Mouse (Mus musculus) liver, adult 2 months (tissue): Measurements from ENCODE around the gene Dedd2. TPM values are rescaled to one million over a fixed set of nuclear protein-coding genes. Genes with fewer than 3 reads are reported as not detected.

Experiments
- DNase-seq: peaks from one replicate; pipeline ENCODE4 v3.0.0-alpha.2; 2011; ENCODE audit warnings: low read depth, low spot score; ENCODE audit errors: extremely low read depth
- H3K27ac ChIP-seq: fragments of 200-500 bp; replicated peaks from 2 replicates; pipeline ENCODE4 v1.5.1; 2012; ENCODE audit warnings: low read depth, mild to moderate bottlenecking, control low read depth, inconsistent platforms, low read length; ENCODE audit not compliant: insufficient read depth
- H3K27me3 ChIP-seq: fragments of 200-500 bp; 2 replicates; pipeline ENCODE4 v1.6.1; 2012; ENCODE audit warnings: mild to moderate bottlenecking, moderate library complexity, low read length, inconsistent platforms; ENCODE audit not compliant: control insufficient read depth, insufficient read depth
- H3K36me3 ChIP-seq: fragments of 200-500 bp; 2 replicates; pipeline ENCODE4 v1.6.1; 2012; ENCODE audit warnings: low read length, inconsistent platforms; ENCODE audit not compliant: control insufficient read depth, insufficient read depth
- H3K4me1 ChIP-seq: fragments of 200-500 bp; 2 replicates; pipeline ENCODE4 v1.6.1; 2011; ENCODE audit warnings: low read length; ENCODE audit not compliant: control insufficient read depth, insufficient read depth
- H3K4me3 ChIP-seq: fragments of 200-500 bp; 2 replicates; pipeline ENCODE4 v1.5.1; 2011; ENCODE audit warnings: low read depth, mild to moderate bottlenecking, control low read depth, low read length, moderate library complexity; ENCODE audit not compliant: insufficient read depth
- H3K79me2 ChIP-seq: fragments of 200-500 bp; 2 replicates; pipeline ENCODE4 v1.6.1; 2012; ENCODE audit warnings: inconsistent platforms, mild to moderate bottlenecking, low read length, moderate library complexity; ENCODE audit not compliant: control insufficient read depth, insufficient read depth
- H3K9ac ChIP-seq: fragments of 200-500 bp; 2 replicates; pipeline ENCODE4 v1.6.1; 2012; ENCODE audit warnings: low read depth, mild to moderate bottlenecking, control low read depth, inconsistent platforms, low read length
- CTCF ChIP-seq: fragments of 200-500 bp; IDR thresholded peaks from 2 replicates; pipeline ENCODE4 v1.5.1; 2011; ENCODE audit warnings: low read depth, low read length, control low read depth
- POLR2A ChIP-seq: fragments of 200-500 bp; IDR thresholded peaks from 2 replicates; pipeline ENCODE4 v1.6.1; 2011; ENCODE audit warnings: low read length, control low read depth; ENCODE audit not compliant: insufficient read depth; ENCODE audit errors: extremely low read depth
- WGBS: fragments of 180-500 bp; shearing (Covaris S2); methylation state at CpG from one replicate; pipeline ENCODE4 v1.1.7; 2018; 5-methylcytosine and 5-hydroxymethylcytosine counted together
- polyA plus RNA-seq: library from polyadenylated mRNA; depleted of rRNA; stranded (reverse); fragments of >200 nt; gene quantifications from 2 replicates; pipeline ENCODE4 v1.2.3, GENCODE M21; 2012
- total RNA-seq: library from RNA; depleted of rRNA; stranded (reverse); fragments of >200 nt; gene quantifications from 2 replicates; pipeline ENCODE4 v1.2.3, GENCODE M21; 2014

Gene Dedd2
- total and polyA plus RNA-seq, 2 experiments: 20.2 to 27.9 TPM

- Histone ChIP-seq H3K27ac (no peak overlapping the region), H3K27me3 (peaks cover 11% of the 10 kb centered on the region; the same call in 1 of the 2 replicates), H3K4me1 (no peaks in the 10 kb centered on the region), H3K36me3 (no peaks in the 10 kb centered on the region), H3K79me2 (no peaks in the 10 kb centered on the region), H3K4me3 (no peak overlapping the region), H3K9ac (no peak overlapping the region)
- TF ChIP-seq CTCF (no peak), POLR2A (no peak)
- 13% methylated on average over 17 of the region's 17 CpGs for WGBS
- no peak for DNase-seq
Observed at GRCm38 (mm10) chr7:25155469-25156157, 64.8 kb downstream of the Dedd2 start.

- no peak for TF ChIP-seq CTCF
- TF ChIP-seq POLR2A: no peak
- peaks cover 18% of the 10 kb centered on the region; the same call in 1 of the 2 replicates for H3K27me3 ChIP-seq
- no peak for DNase-seq
- no peak overlapping the region for H3K4me3 ChIP-seq
- 73% methylated on average over 4 of the region's 4 CpGs for WGBS
- no peaks in the 10 kb centered on the region for H3K4me1 ChIP-seq
- H3K79me2 ChIP-seq: no peaks in the 10 kb centered on the region
- no peaks in the 10 kb centered on the region for H3K36me3 ChIP-seq
- no peak overlapping the region for H3K9ac ChIP-seq
- no peak overlapping the region for H3K27ac ChIP-seq
Observed at GRCm38 (mm10) chr7:25154648-25155047, 65.8 kb downstream of the Dedd2 start.

- Histone ChIP-seq H3K4me3 (no peak overlapping the region), H3K9ac (no peak overlapping the region), H3K27me3 (peaks cover 19% of the 10 kb centered on the region; the same call in 1 of the 2 replicates), H3K79me2 (no peaks in the 10 kb centered on the region), H3K4me1 (no peaks in the 10 kb centered on the region), H3K36me3 (no peaks in the 10 kb centered on the region), H3K27ac (no peak overlapping the region)
- no peak for DNase-seq
- WGBS: 45% methylated on average over 7 of the region's 7 CpGs
- TF ChIP-seq POLR2A (no peak), CTCF (no peak)
Observed at GRCm38 (mm10) chr7:25153841-25154240, 66.6 kb downstream of the Dedd2 start.

GRCm38 (mm10) chr7:25151916-25152556, 68.4 kb downstream of the Dedd2 start:
- Histone ChIP-seq H3K4me3 (no peak overlapping the region), H3K4me1 (no peaks in the 10 kb centered on the region), H3K9ac (no peak overlapping the region), H3K36me3 (no peaks in the 10 kb centered on the region), H3K27ac (no peak overlapping the region), H3K27me3 (peaks cover 21% of the 10 kb centered on the region; the same call in 1 of the 2 replicates), H3K79me2 (no peaks in the 10 kb centered on the region)
- TF ChIP-seq POLR2A: no peak
- TF ChIP-seq CTCF: no peak
- DNase-seq: no peak
- 20% methylated on average over 10 of the region's 10 CpGs for WGBS

GRCm38 (mm10) chr7:25151009-25151408, 69.4 kb downstream of the Dedd2 start:
- WGBS: 6% methylated on average over 7 of the region's 7 CpGs
- no peak for DNase-seq
- Histone ChIP-seq H3K4me3 (no peak overlapping the region), H3K9ac (no peak overlapping the region), H3K27me3 (peaks cover 20% of the 10 kb centered on the region; the same call in 1 of the 2 replicates), H3K79me2 (no peaks in the 10 kb centered on the region), H3K36me3 (no peaks in the 10 kb centered on the region), H3K27ac (no peak overlapping the region), H3K4me1 (no peaks in the 10 kb centered on the region)
- TF ChIP-seq POLR2A (no peak), CTCF (no peak)
